Mouse (Mus musculus): ENCODE results near the gene Tmem128. TPM values are rescaled to one million over a fixed set of nuclear protein-coding genes. Genes with fewer than 3 reads are reported as not detected.
A peak's percentile ranks its signal among the peaks of the same experiment; 100 is the strongest.

Gene Tmem128
- total RNA-seq (2021) = 10 to 100 TPM; 23.8 to 26.3 TPM

DNA sequence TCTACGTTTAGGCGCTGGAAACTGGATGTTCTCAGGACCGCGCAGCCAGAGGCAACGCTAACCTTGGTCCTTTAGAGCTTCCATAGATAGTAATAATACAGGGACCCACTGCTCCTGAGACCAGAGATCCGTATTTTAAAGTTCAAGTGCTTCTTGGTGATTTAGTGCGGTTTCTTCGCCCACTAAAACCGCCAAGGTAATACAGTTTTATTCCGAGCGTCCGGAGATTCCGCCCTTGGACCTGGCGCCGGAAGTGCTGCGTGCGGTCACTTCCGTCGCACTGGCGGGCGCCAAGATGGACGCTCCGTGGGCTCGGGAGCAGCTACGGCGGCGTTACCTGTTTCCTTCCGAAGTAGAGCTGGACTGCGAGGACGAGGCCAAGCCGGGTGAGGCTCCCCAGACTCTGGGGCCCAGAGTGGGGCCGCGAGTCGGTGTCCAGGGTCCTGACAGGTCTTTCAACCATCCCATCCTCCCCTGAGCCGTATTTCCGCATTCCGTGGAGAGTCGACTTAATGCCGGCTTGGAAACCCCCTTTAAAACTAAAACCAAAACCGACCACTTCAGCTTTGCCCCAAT lies at the start of gene Tmem128:
Tmem128 (plus strand) TSS at position 79 of the 576 bp plus-strand sequence.
- peak; percentile 66 for DNase-seq

GRCm38 (mm10) chr5:38211691-38212090 lies 48.3 kb upstream of the Tmem128 start:
- DNase-seq = no peak

- no peak for DNase-seq
Measured at GRCm38 (mm10) chr5:38213009-38213408, 47.0 kb upstream of the Tmem128 start.

DNA sequence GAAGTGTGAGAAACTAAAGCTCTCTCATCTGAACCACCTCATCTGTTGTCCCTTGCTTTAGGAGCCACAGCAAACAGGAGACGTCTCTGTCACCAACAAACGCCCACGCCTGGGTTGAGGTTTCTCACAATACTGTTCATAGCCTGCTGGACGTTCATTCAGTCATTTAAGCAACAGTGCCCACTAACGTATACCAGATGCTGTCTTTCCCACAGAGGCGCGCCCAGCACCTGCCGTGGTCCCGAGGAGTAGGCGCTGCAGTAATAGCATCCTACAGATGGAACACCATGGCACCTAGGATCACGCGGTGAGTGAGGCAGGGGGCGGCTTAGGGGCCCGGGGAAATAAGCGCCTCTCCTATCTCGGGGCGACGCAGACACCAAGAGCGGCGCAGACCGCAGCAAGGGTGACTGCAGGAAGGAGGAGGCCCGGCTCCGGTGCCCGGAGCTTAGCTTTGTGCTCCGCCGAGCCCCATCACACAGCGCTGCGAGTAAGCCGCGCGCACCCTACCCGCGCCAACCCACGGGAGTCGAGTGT lies 40.1 kb upstream of the Tmem128 start:
- DNase-seq = no peak

- peak; percentile 97 for DNase-seq
Measured at GRCm38 (mm10) chr5:38220328-38220912, 39.6 kb upstream of the Tmem128 start, which contains the start of the genes Zbtb49 and Lyar. Gene Zbtb49 (minus strand): TSS chr5:38220457. Gene Lyar (plus strand): TSS chr5:38220470.

DNA sequence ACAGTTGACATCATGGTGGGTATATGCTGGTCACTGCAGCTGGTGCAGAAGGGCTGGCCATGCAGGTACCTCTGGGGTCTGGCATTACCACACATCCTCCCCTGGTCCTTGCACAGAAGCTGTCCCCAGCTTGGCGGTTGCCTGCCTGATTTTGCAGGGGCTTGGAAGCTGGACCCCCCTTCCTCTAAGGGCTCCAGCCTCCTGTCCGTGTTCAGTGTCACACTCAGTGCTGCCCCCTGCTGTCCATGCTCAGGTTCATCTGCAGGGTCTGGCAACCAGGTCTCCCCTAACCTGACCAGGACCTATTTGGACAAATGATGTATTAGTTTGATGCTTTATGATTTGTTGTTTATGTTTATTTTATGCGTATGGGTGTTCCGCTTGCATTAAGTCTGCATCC lies 24.6 kb upstream of the Tmem128 start:
- peak; percentile 66 for DNase-seq

DNA sequence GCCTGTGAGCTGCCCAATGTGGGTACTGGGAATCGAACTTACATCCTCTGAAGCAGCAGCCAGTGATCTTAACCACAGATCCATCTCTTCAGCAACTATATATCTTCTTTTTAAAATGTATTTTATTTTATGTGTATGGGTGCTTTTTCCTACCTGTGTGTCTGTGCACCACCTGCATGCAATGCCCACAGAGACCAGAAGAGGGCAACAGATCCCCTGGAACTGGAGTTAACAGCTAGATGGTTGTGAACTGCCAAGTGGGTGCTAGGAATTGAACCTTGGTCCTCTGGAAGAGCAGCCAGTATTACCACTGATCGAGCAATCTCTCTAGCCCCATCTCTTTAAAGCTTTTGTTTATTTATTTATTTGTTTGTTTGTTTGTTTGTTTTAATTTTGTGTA lies 23.4 kb upstream of the Tmem128 start:
- DNase-seq = no peak

DNA sequence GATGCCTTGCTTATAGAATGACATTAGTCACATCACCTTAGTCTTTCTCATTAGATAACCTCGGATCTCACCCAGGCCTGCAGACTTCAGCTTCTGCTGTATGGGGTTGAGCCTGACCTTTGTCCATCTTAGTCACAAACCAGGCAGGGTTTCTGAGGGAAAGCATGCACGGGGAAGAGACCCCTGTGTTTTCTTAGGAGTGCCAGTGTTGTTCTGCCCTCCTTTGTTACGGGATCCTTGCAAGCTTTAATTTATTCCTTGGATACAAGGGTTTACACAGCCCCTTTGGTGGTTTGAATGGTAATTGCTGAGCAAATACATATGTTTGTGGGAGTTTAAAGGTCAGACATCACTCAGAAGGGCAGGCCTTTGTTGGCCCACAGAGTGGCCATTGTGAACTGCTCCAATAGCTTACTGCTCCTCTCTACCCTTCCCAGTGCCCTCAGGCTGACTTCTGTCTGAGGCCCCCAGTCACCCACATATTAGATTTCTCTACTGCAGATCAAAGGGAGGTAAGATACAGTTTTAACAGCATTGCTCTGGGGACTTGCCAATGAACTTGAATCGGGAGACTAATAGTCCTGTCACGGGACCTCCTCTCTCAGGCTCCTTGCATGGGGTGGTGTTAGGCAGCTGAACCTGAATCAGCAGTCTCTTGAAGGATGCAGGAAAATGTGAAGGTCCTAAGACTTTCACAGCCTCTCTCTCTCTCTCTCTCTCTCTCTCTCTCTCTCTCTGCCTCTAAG lies 19.1 kb upstream of the Tmem128 start:
- no peak for DNase-seq

DNA sequence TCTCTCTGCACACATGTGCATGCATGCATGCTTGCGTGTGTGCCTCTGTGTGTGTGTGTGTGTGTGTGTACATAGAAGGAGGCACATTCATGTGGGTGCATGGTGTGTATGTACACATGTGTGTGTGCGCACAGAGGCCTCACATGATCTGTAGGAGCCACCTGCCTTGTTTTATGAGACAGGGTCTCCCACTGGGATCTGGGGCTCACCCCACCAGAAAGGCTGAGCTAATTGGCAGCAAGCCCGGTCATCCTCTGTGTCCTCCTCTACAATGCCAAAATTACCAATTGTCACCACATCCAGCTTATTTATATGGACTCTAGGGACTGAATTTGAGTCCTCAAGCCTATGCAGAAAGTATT lies 18.5 kb upstream of the Tmem128 start:
- DNase-seq = no peak

GRCm38 (mm10) chr5:38241966-38242365 lies 18.0 kb upstream of the Tmem128 start:
- DNase-seq = no peak

DNA sequence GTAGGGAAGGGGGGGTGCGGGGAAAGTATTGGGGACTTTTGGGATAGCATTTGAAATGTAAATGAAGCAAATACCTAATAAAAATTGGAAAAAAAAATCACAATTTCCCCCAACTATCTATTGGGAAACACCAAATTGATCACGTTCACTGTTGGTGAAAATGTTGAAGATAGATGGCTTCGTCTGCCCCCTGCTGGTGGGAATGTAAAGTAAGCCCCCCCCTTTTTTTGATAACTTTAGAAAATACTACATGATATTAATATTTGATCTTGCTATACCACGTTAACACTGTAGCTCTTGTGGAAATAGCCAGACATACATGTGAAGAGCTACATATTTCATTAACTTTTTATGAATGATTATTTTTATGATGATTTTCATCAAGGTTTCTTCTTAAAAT lies 4.8 kb upstream of the Tmem128 start:
- DNase-seq = no peak

GRCm38 (mm10) chr5:38255644-38256043 lies 4.3 kb upstream of the Tmem128 start:
- DNase-seq = no peak

DNA sequence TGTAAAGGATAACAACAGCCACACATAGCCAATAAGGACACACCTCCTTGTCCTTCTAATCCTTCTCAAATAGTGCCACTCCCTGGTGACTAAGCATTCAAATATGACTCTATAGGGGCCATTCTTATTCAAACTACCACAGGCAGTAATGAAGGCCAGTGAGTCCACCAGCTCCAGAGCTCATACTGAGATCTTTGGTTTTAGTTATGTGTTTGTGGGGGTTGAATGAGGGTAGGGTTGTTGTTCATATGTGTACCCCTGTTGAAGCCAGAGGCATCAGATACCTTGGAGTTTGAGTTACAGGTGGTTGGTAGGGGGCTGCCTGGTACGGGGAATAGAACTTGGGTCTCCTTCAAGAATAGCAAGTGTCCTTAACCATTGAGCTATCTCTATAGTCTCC lies 3.4 kb upstream of the Tmem128 start:
- DNase-seq = no peak

DNA sequence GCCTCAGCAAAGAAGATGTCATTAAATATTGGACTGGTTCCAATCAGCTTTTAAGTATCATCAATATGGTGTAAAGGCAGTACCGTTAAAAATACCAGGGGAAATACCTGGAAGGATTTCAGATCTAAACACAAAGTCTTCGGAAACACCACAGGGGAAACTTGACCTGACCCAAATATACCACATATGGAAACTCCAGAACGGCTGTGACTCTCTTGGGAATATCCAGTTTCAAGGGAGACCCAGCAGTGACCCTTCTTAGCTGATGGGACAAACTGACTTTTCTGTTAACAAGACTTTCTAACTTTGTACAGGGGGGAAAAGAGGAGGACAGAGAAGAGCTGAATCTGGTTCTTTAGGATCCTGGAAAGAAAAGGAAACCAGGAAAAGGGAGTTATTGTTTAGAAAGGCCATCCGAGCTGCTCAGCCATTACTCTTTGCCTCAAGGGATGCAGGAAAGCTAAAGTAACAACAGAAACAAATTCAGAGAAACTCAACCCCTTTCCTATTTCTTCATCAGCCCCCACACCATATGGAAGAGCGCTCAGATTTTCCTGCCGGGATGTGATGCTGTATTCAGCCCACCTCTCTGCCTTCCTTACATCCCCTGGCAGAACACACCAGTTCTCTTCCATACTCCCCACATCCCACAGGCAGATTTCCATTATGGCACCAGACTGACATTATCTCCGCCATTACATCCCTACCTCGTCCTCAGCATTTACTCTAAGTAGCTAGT lies 1.8 kb upstream of the Tmem128 start:
- no peak for DNase-seq

DNA sequence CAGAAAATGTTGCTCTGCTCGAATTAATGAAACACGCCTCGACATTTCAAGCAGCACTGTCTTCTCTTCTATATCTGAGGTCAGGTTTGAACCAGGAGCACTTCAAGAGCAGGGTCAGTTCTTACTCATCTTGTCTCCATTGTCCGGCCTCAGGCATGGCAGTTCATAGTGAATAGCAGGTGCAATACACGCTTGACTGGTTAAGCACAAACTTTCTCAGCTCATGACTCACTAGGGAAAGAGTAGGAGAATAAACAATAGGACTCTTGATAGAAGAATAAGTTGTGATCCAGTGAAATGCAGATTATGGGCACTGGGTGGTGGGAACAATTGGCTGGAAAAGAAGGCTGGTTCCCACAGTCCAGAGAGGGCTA lies 1.2 kb upstream of the Tmem128 start:
- no peak for DNase-seq

- DNase-seq = no peak
Measured at GRCm38 (mm10) chr5:38259455-38260106, 404 bp upstream of the Tmem128 start.

- no peak for DNase-seq
Measured at GRCm38 (mm10) chr5:38270942-38271341, 11.0 kb downstream of the Tmem128 start.

GRCm38 (mm10) chr5:38273831-38274230 lies 13.8 kb downstream of the Tmem128 start:
- DNase-seq = no peak

GRCm38 (mm10) chr5:38275771-38276170 lies 15.8 kb downstream of the Tmem128 start, which contains the start of gene Otop1:
Gene Otop1 (plus strand): TSS chr5:38275972.
- DNase-seq = no peak

DNA sequence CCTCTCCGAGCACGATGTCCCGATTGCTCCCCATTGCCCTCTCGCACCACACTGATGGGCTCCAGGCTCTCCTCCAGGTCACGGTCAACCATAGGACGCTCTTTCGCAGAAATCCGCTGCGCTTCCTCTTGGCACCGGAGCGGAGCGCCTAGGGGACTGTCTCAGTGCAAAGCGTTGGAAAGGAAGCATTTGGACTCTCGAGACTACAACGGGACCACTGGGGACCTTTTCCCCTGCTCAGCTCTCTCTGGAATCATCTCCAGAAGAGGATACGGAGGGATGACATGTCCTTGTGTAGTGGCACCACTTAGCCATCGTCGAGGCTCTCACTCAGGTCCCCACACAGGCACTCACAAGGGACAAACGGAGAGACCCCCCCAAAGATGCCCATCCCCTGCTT lies 16.5 kb downstream of the Tmem128 start:
- no peak for DNase-seq

- no peak for DNase-seq
Measured at GRCm38 (mm10) chr5:38277098-38277866, 17.3 kb downstream of the Tmem128 start.

All from heart, postnatal 4 days (tissue).